Mouse (Mus musculus) stomach, embryonic 15.5 days (tissue): ENCODE data around the gene Ly6f. TPM values are rescaled to one million over a fixed set of nuclear protein-coding genes. Genes with fewer than 3 reads are reported as not detected.
"Not testable (repeated sequence)": the region's sequence is repeated elsewhere in the genome, so short reads cannot be mapped to it uniquely, and the experiment has no call there.

Experiments used
- ATAC-seq: fragments of 200-750 bp; cut with Nextera tagmentation; 2 replicates; pipeline ENCODE4 v1.8.0; 2017; ENCODE audit warnings: low read depth, moderate number of reproducible peaks, moderate TSS enrichment; ENCODE audit not compliant: insufficient read depth, low FRiP score
- H3K27ac ChIP-seq: fragments of 300-500 bp; sonication (generic); 2 replicates; pipeline ENCODE4 v1.5.1; 2015; ENCODE audit warnings: mild to moderate bottlenecking, inconsistent platforms
- H3K27me3 ChIP-seq: fragments of 300-500 bp; sonication (generic); replicated peaks from 2 replicates; pipeline ENCODE4 v1.6.1; 2015; ENCODE audit warnings: inconsistent platforms
- H3K36me3 ChIP-seq: fragments of 300-500 bp; sonication (generic); 2 replicates; pipeline ENCODE4 v1.6.1; 2015; ENCODE audit warnings: inconsistent platforms
- H3K4me1 ChIP-seq: fragments of 300-500 bp; sonication (generic); 2 replicates; pipeline ENCODE4 v1.6.1; 2015; ENCODE audit warnings: inconsistent platforms
- H3K4me2 ChIP-seq: fragments of 300-500 bp; sonication (generic); 2 replicates; pipeline ENCODE4 v1.6.1; 2015; ENCODE audit warnings: mild to moderate bottlenecking, inconsistent platforms
- H3K4me3 ChIP-seq: fragments of 300-500 bp; sonication (generic); replicated peaks from 2 replicates; pipeline ENCODE4 v1.5.1; 2015; ENCODE audit warnings: inconsistent platforms
- H3K9ac ChIP-seq: fragments of 300-500 bp; sonication (generic); 2 replicates; pipeline ENCODE4 v1.6.1; 2015; ENCODE audit warnings: inconsistent platforms
- H3K9me3 ChIP-seq: fragments of 300-500 bp; sonication (generic); 2 replicates; pipeline ENCODE4 v1.6.1; 2016; ENCODE audit warnings: inconsistent platforms
- WGBS: fragments of 180-500 bp; shearing (Covaris S2); methylation state at CpG from one replicate; pipeline ENCODE4 v1.1.7; 2015; 5-methylcytosine and 5-hydroxymethylcytosine counted together
- polyA plus RNA-seq: library from polyadenylated mRNA; unstranded; fragments of >200 nt; fragmentation: Nextera tagmentation; extraction: Ambion mirVana; gene quantifications from 2 replicates; pipeline ENCODE4 v1.2.1, GENCODE M21; 2015

Ly6f gene
- polyA plus RNA-seq, 1 experiment from 2014 or later, result not detected

DNA sequence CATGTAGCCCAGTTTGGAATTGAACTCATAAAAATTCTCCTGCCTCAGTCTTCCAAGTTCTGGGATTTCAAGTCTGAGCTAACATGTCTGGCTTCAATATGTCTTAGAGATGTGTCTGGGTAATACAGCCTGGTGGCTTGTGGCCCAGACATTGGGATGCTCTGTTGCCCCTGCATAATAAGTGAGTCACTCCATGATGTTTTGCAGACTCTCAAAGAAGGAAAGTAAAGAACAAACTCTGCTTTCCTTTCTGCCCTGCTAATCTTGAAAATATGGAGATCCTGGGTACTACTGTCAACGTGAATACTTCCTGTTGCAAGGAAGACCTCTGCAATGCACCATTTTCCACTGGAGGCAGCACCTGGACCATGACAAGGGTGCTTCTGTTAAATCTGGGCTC is 3.2 kb downstream of the Ly6f start:
- Histone ChIP-seq H3K9ac (no peak overlapping the region), H3K4me3 (no peak overlapping the region), H3K4me1 (no peaks in the 10 kb centered on the region), H3K9me3 (no peaks in the 10 kb centered on the region), H3K4me2 (no peak overlapping the region), H3K27me3 (no peaks in the 10 kb centered on the region), H3K27ac (no peak overlapping the region), H3K36me3 (no peaks in the 10 kb centered on the region)
- no peak for ATAC-seq
- WGBS, result 55% methylated on average over 1 of the region's 1 CpGs

DNA sequence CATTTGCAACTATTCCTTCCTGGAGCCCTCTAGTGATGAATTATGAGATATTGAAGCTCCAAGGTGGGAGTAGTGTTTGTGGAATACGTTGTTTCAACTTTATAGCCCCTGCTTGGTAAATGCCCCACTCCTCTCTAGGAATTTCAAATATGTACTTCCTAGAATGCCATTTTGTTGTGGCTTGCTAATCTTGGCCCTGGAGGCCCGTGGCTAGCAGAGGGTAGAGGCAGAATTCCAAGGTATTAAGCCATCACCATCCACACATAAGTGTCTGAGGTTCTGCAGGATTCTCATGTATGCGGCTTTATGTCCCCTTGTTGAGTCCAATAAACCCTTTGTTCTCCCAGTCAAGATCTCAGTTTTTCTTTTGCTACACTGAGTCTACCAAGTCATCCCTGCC is 3.7 kb downstream of the Ly6f start:
- H3K36me3 ChIP-seq, result no peaks in the 10 kb centered on the region
- no peaks in the 10 kb centered on the region for H3K4me1 ChIP-seq
- H3K4me3 ChIP-seq, result no peak overlapping the region
- H3K9ac ChIP-seq, result no peak overlapping the region
- WGBS, result 59% methylated on average over 3 of the region's 3 CpGs
- no peak overlapping the region for H3K4me2 ChIP-seq
- no peak for ATAC-seq
- no peak overlapping the region for H3K27ac ChIP-seq
- H3K27me3 ChIP-seq, result no peaks in the 10 kb centered on the region
- H3K9me3 ChIP-seq, result no peaks in the 10 kb centered on the region

DNA sequence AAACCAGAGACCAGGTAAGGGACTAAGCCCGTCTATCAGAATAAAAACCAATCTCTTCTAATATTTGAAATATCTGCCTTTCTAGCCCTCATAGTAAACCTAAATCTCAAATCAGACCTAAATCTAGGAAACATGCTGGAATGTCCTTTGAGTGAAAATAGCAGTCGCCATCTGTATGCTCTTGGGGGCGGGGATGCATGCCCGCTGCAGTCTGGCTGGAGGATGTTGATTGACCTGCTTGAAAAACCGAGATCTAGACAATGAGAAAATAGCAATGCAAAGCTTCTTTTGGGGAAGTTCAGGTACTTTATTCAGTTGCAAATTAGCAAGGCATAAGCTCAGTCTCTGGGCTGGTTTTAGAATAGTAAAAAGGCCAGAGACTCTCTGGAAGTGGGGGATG is 13.8 kb downstream of the Ly6f start:
- not testable (repeated sequence) for H3K4me1 ChIP-seq, H3K4me3 ChIP-seq, ATAC-seq, H3K9ac ChIP-seq, H3K9me3 ChIP-seq, H3K27ac ChIP-seq, H3K36me3 ChIP-seq, H3K4me2 ChIP-seq, H3K27me3 ChIP-seq
- 75% methylated on average over 5 of the region's 5 CpGs for WGBS

DNA sequence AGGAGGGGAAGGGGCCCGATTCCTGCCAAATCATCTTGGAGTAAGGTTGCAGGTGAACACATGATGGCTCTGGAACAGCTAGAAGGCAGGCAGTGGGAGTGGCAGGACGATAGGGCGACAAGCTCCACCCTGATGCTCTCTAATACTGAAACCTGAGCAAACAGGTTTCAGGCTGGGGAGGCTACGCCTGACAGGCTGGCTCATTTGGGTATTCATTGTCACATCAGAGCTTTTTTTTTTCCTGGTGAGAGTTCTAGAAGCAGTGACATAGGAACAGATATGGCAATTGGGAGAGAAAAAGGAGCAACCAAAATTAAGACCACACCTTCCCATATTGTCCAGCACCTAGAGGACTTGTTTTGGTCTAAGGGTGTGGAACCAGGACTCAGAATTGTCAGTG is 18.3 kb downstream of the Ly6f start:
- 85% methylated on average over 4 of the region's 4 CpGs for WGBS
- H3K4me1 ChIP-seq, H3K27ac ChIP-seq, H3K9me3 ChIP-seq, H3K4me3 ChIP-seq, H3K36me3 ChIP-seq, H3K27me3 ChIP-seq, ATAC-seq, H3K9ac ChIP-seq, H3K4me2 ChIP-seq: not testable (repeated sequence)

DNA sequence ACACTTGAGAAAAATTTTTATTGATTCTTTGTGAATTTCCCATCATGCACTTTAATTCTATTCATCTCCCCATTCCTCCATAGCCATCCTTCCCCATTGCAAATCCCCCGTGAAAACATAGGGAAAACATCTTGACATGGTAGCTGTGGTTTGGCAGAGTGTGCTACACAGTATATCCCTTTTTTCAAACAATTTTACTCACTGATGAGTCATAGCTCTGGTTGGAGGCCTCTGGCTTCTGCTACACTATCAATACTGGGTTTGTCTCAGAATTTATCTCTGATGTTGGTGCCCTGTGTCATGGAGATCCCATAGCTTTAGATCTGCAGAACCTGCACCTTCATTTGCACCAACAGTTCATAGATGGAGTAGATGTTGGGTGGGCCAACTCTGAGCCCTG is 24.2 kb downstream of the Ly6f start:
- WGBS, result 78% methylated on average over 1 of the region's 1 CpGs
- H3K27ac ChIP-seq, result no peak overlapping the region
- H3K9ac ChIP-seq, result no peak overlapping the region
- no peaks in the 10 kb centered on the region for H3K4me1 ChIP-seq
- H3K4me2 ChIP-seq, result no peak overlapping the region
- H3K27me3 ChIP-seq, result no peaks in the 10 kb centered on the region
- no peaks in the 10 kb centered on the region for H3K36me3 ChIP-seq
- H3K9me3 ChIP-seq, result no peaks in the 10 kb centered on the region
- no peak for ATAC-seq
- H3K4me3 ChIP-seq, result no peak overlapping the region

DNA sequence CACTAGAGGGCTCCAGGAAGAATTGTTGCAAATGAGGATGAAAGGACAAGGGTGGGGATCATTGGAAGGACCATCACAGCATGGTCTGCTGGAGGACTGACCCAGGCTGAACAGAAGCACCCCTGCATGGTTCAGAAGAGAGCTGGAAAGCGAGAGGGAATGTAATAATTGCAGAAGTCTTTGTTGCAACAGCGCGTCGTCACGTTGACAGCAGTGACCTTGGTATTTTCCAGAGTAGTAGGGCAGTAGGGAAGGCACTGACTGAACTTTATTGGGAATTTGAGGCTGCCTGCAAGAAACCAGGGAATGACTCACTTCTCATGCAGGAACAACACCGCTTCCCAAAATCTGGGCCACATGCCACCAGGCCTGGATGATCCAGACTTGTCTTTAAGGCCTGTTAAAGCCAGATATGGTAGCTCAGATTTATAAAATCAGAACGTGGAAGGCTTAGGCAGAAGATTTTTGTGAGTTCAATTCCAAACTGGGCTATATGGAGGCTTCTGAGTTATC is 25.7 kb downstream of the Ly6f start:
- no peaks in the 10 kb centered on the region for H3K4me1 ChIP-seq
- no peak overlapping the region for H3K4me3 ChIP-seq
- no peak for ATAC-seq
- no peak overlapping the region for H3K9ac ChIP-seq
- H3K27me3 ChIP-seq, result no peaks in the 10 kb centered on the region
- H3K9me3 ChIP-seq, result no peaks in the 10 kb centered on the region
- H3K27ac ChIP-seq, result no peak overlapping the region
- H3K4me2 ChIP-seq, result no peak overlapping the region
- H3K36me3 ChIP-seq, result no peaks in the 10 kb centered on the region
- 83% methylated on average over 7 of the region's 7 CpGs for WGBS

DNA sequence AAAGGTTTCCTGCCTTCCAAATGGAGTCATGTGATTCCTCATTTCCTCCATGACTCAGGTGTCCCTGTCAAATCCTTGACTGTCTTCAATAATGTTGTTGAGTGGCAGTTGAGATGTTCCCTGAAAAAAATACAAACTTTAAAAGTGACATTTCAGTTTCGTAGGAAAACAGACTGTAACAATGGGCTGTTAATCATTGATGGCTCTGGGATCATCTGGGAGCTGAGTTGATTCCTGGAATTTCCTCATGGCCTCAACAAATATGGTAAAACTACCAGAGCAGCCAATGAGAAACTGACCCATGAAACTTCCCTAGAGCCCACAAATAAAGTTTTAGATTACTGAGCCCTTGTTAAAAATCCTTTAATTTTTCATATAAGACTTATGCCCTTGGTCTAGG is 37.9 kb downstream of the Ly6f start:
- Histone ChIP-seq H3K9me3 (no peaks in the 10 kb centered on the region), H3K4me3 (no peak overlapping the region), H3K27ac (no peak overlapping the region), H3K4me2 (no peak overlapping the region), H3K9ac (no peak overlapping the region), H3K27me3 (no peaks in the 10 kb centered on the region), H3K4me1 (no peaks in the 10 kb centered on the region), H3K36me3 (no peaks in the 10 kb centered on the region)
- 59% methylated on average over 1 of the region's 1 CpGs for WGBS
- ATAC-seq, result no peak

DNA sequence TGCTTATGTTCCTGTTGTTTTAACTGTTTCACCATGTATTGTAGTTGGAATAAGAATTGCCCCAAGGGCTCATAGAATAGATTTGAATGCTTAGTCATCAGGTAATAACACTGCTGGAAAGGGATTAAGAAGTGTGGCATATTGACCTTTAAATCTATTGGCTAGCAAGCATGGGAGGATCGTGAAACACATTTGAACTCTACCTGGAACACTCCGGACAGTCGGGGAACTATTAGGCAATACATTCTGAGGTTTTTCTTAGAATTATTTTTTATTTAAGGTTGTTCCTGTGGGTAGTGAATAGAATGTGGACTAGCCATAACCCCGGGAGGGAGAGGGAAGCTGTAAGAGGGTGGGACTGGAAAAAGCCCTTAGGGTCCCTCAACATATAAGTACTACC is 41.0 kb downstream of the Ly6f start:
- WGBS, result 82% methylated on average over 4 of the region's 4 CpGs
- no peak overlapping the region for H3K27ac ChIP-seq
- H3K36me3 ChIP-seq, result no peaks in the 10 kb centered on the region
- no peak overlapping the region for H3K4me3 ChIP-seq
- no peak overlapping the region for H3K9ac ChIP-seq
- no peaks in the 10 kb centered on the region for H3K27me3 ChIP-seq
- H3K4me1 ChIP-seq, result no peaks in the 10 kb centered on the region
- no peak overlapping the region for H3K4me2 ChIP-seq
- no peaks in the 10 kb centered on the region for H3K9me3 ChIP-seq
- ATAC-seq, result no peak

DNA sequence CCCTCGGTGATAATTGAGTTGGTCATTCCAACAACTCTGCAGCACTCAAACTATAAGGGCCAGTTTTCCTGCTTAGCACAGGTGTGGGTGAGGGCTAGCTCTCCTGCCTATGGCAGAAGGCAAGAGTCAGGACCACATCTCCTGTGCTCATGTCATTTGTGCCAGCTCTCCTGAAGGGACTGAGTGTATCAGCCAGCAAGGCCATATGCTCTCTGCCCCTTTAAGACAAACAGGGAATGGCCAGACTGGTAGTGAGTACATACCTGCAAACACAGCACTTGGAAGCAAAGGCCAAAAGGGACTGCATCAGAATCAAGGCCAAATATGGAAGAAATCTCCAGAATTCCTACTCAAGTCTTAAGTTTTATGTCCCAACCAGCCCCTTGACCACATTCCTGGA is 41.7 kb downstream of the Ly6f start:
- H3K36me3 ChIP-seq, result no peaks in the 10 kb centered on the region
- H3K4me1 ChIP-seq, result no peaks in the 10 kb centered on the region
- H3K4me2 ChIP-seq, result no peak overlapping the region
- no peaks in the 10 kb centered on the region for H3K9me3 ChIP-seq
- 92% methylated on average over 1 of the region's 1 CpGs for WGBS
- no peak overlapping the region for H3K9ac ChIP-seq
- no peak overlapping the region for H3K4me3 ChIP-seq
- H3K27ac ChIP-seq, result no peak overlapping the region
- ATAC-seq, result no peak
- no peaks in the 10 kb centered on the region for H3K27me3 ChIP-seq

DNA sequence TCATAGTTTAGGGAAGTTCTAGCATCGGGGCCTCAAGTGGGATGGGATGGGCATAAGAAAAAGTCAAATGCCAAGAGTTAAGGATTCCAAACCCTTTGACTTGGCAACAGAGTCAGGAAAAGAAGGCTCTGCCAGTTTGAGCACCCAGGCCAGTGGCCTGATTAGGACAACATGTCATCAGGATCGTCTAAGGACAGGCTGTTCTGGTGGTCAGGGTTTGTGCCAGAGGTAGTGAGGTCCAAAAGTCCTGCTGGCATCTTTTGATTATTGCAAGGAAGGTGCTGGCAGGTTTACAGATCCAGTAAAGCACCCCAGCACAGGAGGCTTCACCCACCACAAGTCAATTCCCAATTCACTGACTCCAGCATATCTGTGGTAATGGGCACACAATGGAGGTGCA is 46.2 kb downstream of the Ly6f start:
- no peaks in the 10 kb centered on the region for H3K4me1 ChIP-seq
- no peak overlapping the region for H3K4me2 ChIP-seq
- WGBS, result 80% methylated on average over 2 of the region's 2 CpGs
- no peak for ATAC-seq
- no peak overlapping the region for H3K9ac ChIP-seq
- H3K27ac ChIP-seq, result no peak overlapping the region
- H3K27me3 ChIP-seq, result no peaks in the 10 kb centered on the region
- H3K4me3 ChIP-seq, result no peak overlapping the region
- no peaks in the 10 kb centered on the region for H3K9me3 ChIP-seq
- H3K36me3 ChIP-seq, result no peaks in the 10 kb centered on the region

DNA sequence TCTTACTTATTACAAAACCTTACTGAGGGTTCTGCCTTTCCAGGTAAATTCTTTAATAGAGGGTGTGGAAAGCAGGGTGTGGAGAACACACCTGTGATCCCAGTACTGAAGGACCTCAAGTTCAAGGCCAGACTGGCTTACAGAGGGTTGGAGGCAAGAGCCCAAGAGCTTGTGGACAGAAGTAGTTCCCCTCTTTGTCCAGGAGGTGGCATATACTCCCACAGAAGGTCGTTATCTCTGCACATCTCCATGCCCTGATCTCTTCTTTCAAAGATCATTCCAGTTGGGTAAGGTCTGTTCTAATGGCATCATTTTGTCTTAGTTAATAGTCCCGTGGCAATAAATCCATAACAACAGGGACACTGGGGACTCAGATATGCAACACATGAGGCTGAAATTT is 49.0 kb downstream of the Ly6f start:
- no peaks in the 10 kb centered on the region for H3K27me3 ChIP-seq
- H3K4me1 ChIP-seq, result no peaks in the 10 kb centered on the region
- H3K9ac ChIP-seq, result no peak overlapping the region
- no peaks in the 10 kb centered on the region for H3K36me3 ChIP-seq
- H3K27ac ChIP-seq, result no peak overlapping the region
- H3K4me2 ChIP-seq, result no peak overlapping the region
- H3K9me3 ChIP-seq, result no peaks in the 10 kb centered on the region
- WGBS, result 52% methylated on average over 2 of the region's 2 CpGs
- no peak for ATAC-seq
- no peak overlapping the region for H3K4me3 ChIP-seq

DNA sequence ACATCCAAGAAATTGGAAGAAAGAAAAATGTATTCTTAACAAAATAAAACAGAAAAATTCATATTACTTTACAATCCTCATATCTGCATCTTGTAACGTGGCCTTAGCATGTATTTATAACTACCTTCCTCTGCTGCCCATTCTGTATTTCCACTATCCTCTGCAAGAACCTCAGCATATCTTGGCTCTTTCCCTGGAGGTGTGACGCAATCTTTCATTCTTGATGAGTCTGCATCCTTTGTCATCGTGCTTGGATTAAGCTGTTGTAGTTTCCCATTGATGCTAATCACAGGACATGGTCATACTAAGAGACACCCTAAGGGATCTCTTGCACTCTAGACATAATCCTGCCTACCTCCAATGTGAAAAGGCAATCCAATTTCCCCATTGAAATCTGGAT is 50.4 kb downstream of the Ly6f start:
- Histone ChIP-seq H3K4me2 (no peak overlapping the region), H3K36me3 (no peaks in the 10 kb centered on the region), H3K9ac (no peak overlapping the region), H3K27me3 (no peaks in the 10 kb centered on the region), H3K27ac (no peak overlapping the region), H3K4me3 (no peak overlapping the region), H3K9me3 (no peaks in the 10 kb centered on the region), H3K4me1 (no peaks in the 10 kb centered on the region)
- WGBS, result 85% methylated on average over 3 of the region's 3 CpGs
- ATAC-seq, result no peak

DNA sequence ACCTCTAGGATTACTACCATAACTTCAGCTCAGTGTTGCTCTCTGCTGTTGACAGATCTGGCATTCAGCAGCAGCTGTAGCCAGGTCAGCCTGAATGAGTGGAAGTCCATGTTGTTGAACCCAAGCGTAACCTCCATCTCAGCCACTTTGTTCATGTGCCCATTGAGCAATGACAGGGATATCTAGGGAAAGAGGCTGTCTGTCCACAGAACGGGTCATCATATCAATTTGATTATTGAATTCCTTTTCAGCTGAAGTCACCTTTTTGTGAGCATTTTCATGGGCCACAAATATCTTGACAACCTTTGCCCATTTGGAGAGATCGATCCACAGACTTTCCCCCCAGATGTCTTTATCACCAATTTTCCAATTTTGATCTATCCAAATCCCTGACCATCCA is 51.9 kb downstream of the Ly6f start:
- H3K27ac ChIP-seq, result no peak overlapping the region
- H3K4me1 ChIP-seq, result no peaks in the 10 kb centered on the region
- H3K9me3 ChIP-seq, result no peaks in the 10 kb centered on the region
- ATAC-seq, result no peak
- no peak overlapping the region for H3K4me2 ChIP-seq
- H3K36me3 ChIP-seq, result no peaks in the 10 kb centered on the region
- no peaks in the 10 kb centered on the region for H3K27me3 ChIP-seq
- H3K4me3 ChIP-seq, result no peak overlapping the region
- WGBS, result 88% methylated on average over 3 of the region's 3 CpGs
- H3K9ac ChIP-seq, result no peak overlapping the region
